Mouse (Mus musculus) monocyte, adult 2 months (primary cell): ENCODE measurements around the gene Gpn1.
A peak's percentile ranks its signal among the peaks of the same experiment; 100 is the strongest.
"Not testable (repeated sequence)": the region's sequence is repeated elsewhere in the genome, so short reads cannot be mapped to it uniquely, and the experiment has no call there.

ENCODE experiments used
- DNase-seq, 2 experiments: peaks; one replicate each; pipeline ENCODE4 v3.0.0; 2022; ENCODE audit warnings: low spot score in 2 of 2, low read depth in 1 of 2

Gene Gpn1

GRCm38 (mm10) chr5:31494513-31495297, at the start of gene Gpn1:
TSS of gene Gpn1 (plus strand) at chr5:31494741.
- DNase-seq: peak; percentile 59 to 73

- no peak for DNase-seq
Measured at GRCm38 (mm10) chr5:31451336-31451735, 43.2 kb upstream of the Gpn1 start.

GRCm38 (mm10) chr5:31451878-31452561, 42.5 kb upstream of the Gpn1 start, which contains the start of gene Zfp512:
TSS of gene Zfp512 (plus strand) at chr5:31452431.
- peak; percentile 68 to 76 for DNase-seq

GRCm38 (mm10) chr5:31452562-31452878, 42.0 kb upstream of the Gpn1 start:
- DNase-seq: no peak

- DNase-seq: no peak
Measured at GRCm38 (mm10) chr5:31452886-31453410, 41.6 kb upstream of the Gpn1 start.

GRCm38 (mm10) chr5:31467798-31468197, 26.7 kb upstream of the Gpn1 start:
- peak in 1 of 2 experiments; percentile 32 for DNase-seq

GRCm38 (mm10) chr5:31469711-31470110, 24.8 kb upstream of the Gpn1 start:
- DNase-seq: no peak

- peak in 1 of 2 experiments; percentile 32 for DNase-seq
Measured at GRCm38 (mm10) chr5:31470334-31470733, 24.2 kb upstream of the Gpn1 start.

GRCm38 (mm10) chr5:31480536-31480935, 14.0 kb upstream of the Gpn1 start:
- no peak for DNase-seq

GRCm38 (mm10) chr5:31485440-31485839, 9.1 kb upstream of the Gpn1 start, which contains the start of gene 4930548H24Rik:
TSS of gene 4930548H24Rik (plus strand) at chr5:31485740.
- no peak for DNase-seq

- DNase-seq: peak in 1 of 2 experiments; percentile 5
Measured at GRCm38 (mm10) chr5:31487889-31488288, 6.7 kb upstream of the Gpn1 start.

- DNase-seq: no peak
Measured at GRCm38 (mm10) chr5:31489116-31489769, 5.3 kb upstream of the Gpn1 start.

- DNase-seq: no peak
Measured at GRCm38 (mm10) chr5:31492031-31492430, 2.5 kb upstream of the Gpn1 start.

- DNase-seq: no peak
Measured at GRCm38 (mm10) chr5:31504843-31505242, 10.3 kb downstream of the Gpn1 start.

- peak; percentile 9 to 13 for DNase-seq
Measured at GRCm38 (mm10) chr5:31512481-31512880, 17.9 kb downstream of the Gpn1 start.

GRCm38 (mm10) chr5:31520556-31520955, 26.0 kb downstream of the Gpn1 start:
- no peak for DNase-seq

- DNase-seq: peak; percentile 60 to 75
Measured at GRCm38 (mm10) chr5:31526354-31527116, 32.0 kb downstream of the Gpn1 start, which contains the start of gene Slc4a1ap. TSS of gene Slc4a1ap (plus strand) at chr5:31526995.

- no peak for DNase-seq
Measured at GRCm38 (mm10) chr5:31527117-31527680, 32.7 kb downstream of the Gpn1 start.

- DNase-seq: not testable (repeated sequence)
Measured at GRCm38 (mm10) chr5:31527707-31528106, 33.2 kb downstream of the Gpn1 start, which contains the start of gene Supt7l. TSS of gene Supt7l (minus strand) at chr5:31527807.

GRCm38 (mm10) chr5:31528560-31528959, 34.0 kb downstream of the Gpn1 start:
- no peak for DNase-seq
